Mouse (Mus musculus) thymus, postnatal 14 days (tissue): ENCODE measurements around the gene Fkbpl.
A peak's percentile ranks its signal among the peaks of the same experiment; 100 is the strongest.

Experiments used
- DNase-seq: peaks from one replicate; pipeline ENCODE4 v3.0.0; 2021

Fkbpl gene

GRCm38 (mm10) chr17:34627093-34627942 is 17.2 kb upstream of the Fkbpl start:
- DNase-seq: peak; percentile 86

- DNase-seq: peak; percentile 76
These were observed 16.5 kb upstream of the Fkbpl start, which contains the start of gene Ppt2 for GRCm38 (mm10) chr17:34627943-34628643. Ppt2 (minus strand) TSS chr17:34628510.

GRCm38 (mm10) chr17:34628644-34628967 is 16.0 kb upstream of the Fkbpl start:
- DNase-seq: peak; percentile 58

GRCm38 (mm10) chr17:34629221-34629751 is 15.3 kb upstream of the Fkbpl start, which contains the start of gene Prrt1:
Prrt1 (plus strand) TSS chr17:34629533.
- peak; percentile 72 for DNase-seq

- peak; percentile 87 for DNase-seq
These were observed 14.6 kb upstream of the Fkbpl start for GRCm38 (mm10) chr17:34629796-34630603.

- peak; percentile 81 for DNase-seq
These were observed 13.7 kb upstream of the Fkbpl start for GRCm38 (mm10) chr17:34630761-34631301.

GRCm38 (mm10) chr17:34631647-34632046 is 12.9 kb upstream of the Fkbpl start:
- DNase-seq: peak; percentile 47

- DNase-seq: peak; percentile 91
These were observed 12.3 kb upstream of the Fkbpl start for GRCm38 (mm10) chr17:34632261-34632691.

- DNase-seq: no peak
These were observed 8.9 kb upstream of the Fkbpl start for GRCm38 (mm10) chr17:34635671-34636070.

- DNase-seq: no peak
These were observed 7.1 kb upstream of the Fkbpl start for GRCm38 (mm10) chr17:34637459-34637858.

GRCm38 (mm10) chr17:34639461-34640255 is 4.9 kb upstream of the Fkbpl start:
- DNase-seq: no peak

GRCm38 (mm10) chr17:34640778-34641601 is 3.6 kb upstream of the Fkbpl start:
- no peak for DNase-seq

- no peak for DNase-seq
These were observed 2.6 kb upstream of the Fkbpl start for GRCm38 (mm10) chr17:34641945-34642344.

- no peak for DNase-seq
These were observed 1.2 kb upstream of the Fkbpl start for GRCm38 (mm10) chr17:34643379-34643778.

GRCm38 (mm10) chr17:34643944-34644343 is 620 bp upstream of the Fkbpl start:
- DNase-seq: no peak

- DNase-seq: no peak
These were observed 779 bp downstream of the Fkbpl start for GRCm38 (mm10) chr17:34645256-34645829.

GRCm38 (mm10) chr17:34645831-34646511 is 1.4 kb downstream of the Fkbpl start:
- DNase-seq: peak; percentile 24

GRCm38 (mm10) chr17:34646906-34647787 is 2.6 kb downstream of the Fkbpl start, which contains the start of gene Atf6b:
Atf6b (plus strand) TSS chr17:34647146.
- DNase-seq: peak; percentile 94
